Mouse (Mus musculus): ENCODE data around the gene Uvrag. TPM values are rescaled to one million over a fixed set of nuclear protein-coding genes. Genes with fewer than 3 reads are reported as not detected.

Gene Uvrag
- total and polyA plus RNA-seq, 3 experiments: 15.0 to 19.5 TPM; not detected in 1

GRCm38 (mm10) chr7:98970721-98971120 lies 170.2 kb downstream of the Uvrag start:
- no peak for DNase-seq (ENCODE audit: low read depth, low spot score)
- Histone ChIP-seq H3K27ac (ENCODE audit: control insufficient read depth, low read depth, low read length) (no peak overlapping the region), H3K9me3 (replicated peaks; ENCODE audit: insufficient read depth, low read length) (no peaks in the 10 kb centered on the region), H3K27me3 (ENCODE audit: control insufficient read depth in 1 of 2, insufficient read depth in 2 of 2, low read length in 2 of 2) (no peaks in the 10 kb centered on the region), H3K79me2 (ENCODE audit: control insufficient read depth, insufficient read depth, low read length, poor library complexity) (no peaks in the 10 kb centered on the region), H3K36me3 (ENCODE audit: control insufficient read depth in 1 of 2, insufficient read depth in 2 of 2, low read length in 2 of 2) (no peaks in the 10 kb centered on the region; a peak in 1 of 4 replicates), H3K9ac (ENCODE audit: control insufficient read depth, low read depth, low read length, poor library complexity, severe bottlenecking) (no peak overlapping the region), H3K4me1 (ENCODE audit: control insufficient read depth in 1 of 2, insufficient read depth in 2 of 2, low read length in 2 of 2) (no peaks in the 10 kb centered on the region), H3K4me3 (ENCODE audit: control insufficient read depth in 1 of 2, insufficient read depth in 1 of 2, low read depth in 2 of 2, low read length in 2 of 2) (no peak overlapping the region)
- TF ChIP-seq CTCF (IDR thresholded peaks at IDR 0.05 in 2 of 3, conservative IDR thresholded peaks at IDR 0.05 in 1 of 3; ENCODE audit: control insufficient read depth in 1 of 3, insufficient read depth in 1 of 3, low read depth in 2 of 3, low read length in 3 of 3, poor library complexity in 1 of 3, severe bottlenecking in 1 of 3): no peak
- TF ChIP-seq GATA1 (IDR thresholded peaks at IDR 0.05; ENCODE audit: low read depth, low read length): no peak
- no peak for TF ChIP-seq MAX (IDR thresholded peaks at IDR 0.05; ENCODE audit: low read length)
- TF ChIP-seq HCFC1 (IDR thresholded peaks at IDR 0.05; ENCODE audit: low read depth, low read length): no peak
- TF ChIP-seq EP300 (IDR thresholded peaks at IDR 0.05; ENCODE audit: low read depth in 1 of 2, low read length in 2 of 2): no peak
- TF ChIP-seq ZC3H11A (IDR thresholded peaks at IDR 0.05; ENCODE audit: low read depth, low read length): no peak
- no peak for TF ChIP-seq ELF1 (IDR thresholded peaks at IDR 0.05; ENCODE audit: low read depth, low read length)
- TF ChIP-seq NRF1 (IDR thresholded peaks at IDR 0.05; ENCODE audit: insufficient read depth, low read depth, low read length, poor library complexity, severe bottlenecking): no peak
- TF ChIP-seq E2F4 (IDR thresholded peaks at IDR 0.05; ENCODE audit: borderline replicate concordance, low read depth, low read length): no peak
- no peak for TF ChIP-seq POLR2AphosphoS5 (IDR thresholded peaks at IDR 0.05; ENCODE audit: borderline replicate concordance, low read depth, low read length)
- TF ChIP-seq POLR2AphosphoS2 (IDR thresholded peaks at IDR 0.05; ENCODE audit: low read length): no peak
- no peak for TF ChIP-seq TAL1 (IDR thresholded peaks at IDR 0.05; ENCODE audit: low read length)
- TF ChIP-seq ZNF384 (IDR thresholded peaks at IDR 0.05; ENCODE audit: low read depth, low read length): no peak

- H3K27ac ChIP-seq (ENCODE audit: control insufficient read depth, low read depth, low read length): no peak overlapping the region
- no peaks in the 10 kb centered on the region for H3K4me1 ChIP-seq (ENCODE audit: control insufficient read depth in 1 of 2, insufficient read depth in 2 of 2, low read length in 2 of 2)
- no peak for TF ChIP-seq MYB (IDR thresholded peaks at IDR 0.05; ENCODE audit: low read depth, low read length)
- no peak for TF ChIP-seq POLR2A (IDR thresholded peaks at IDR 0.05; ENCODE audit: control insufficient read depth in 1 of 2, insufficient read depth in 1 of 2, low read depth in 1 of 2, low read length in 2 of 2, poor library complexity in 1 of 2)
- TF ChIP-seq RAD21 (IDR thresholded peaks at IDR 0.05; ENCODE audit: low read depth, low read length): no peak
- TF ChIP-seq E2F4 (IDR thresholded peaks at IDR 0.05; ENCODE audit: borderline replicate concordance, low read depth, low read length): no peak
- no peak for TF ChIP-seq ETS1 (IDR thresholded peaks at IDR 0.05; ENCODE audit: low read depth, low read length)
- TF ChIP-seq TBP (IDR thresholded peaks at IDR 0.05; ENCODE audit: low read depth, low read length): no peak
- TF ChIP-seq GATA1 (IDR thresholded peaks at IDR 0.05; ENCODE audit: low read depth, low read length): no peak
- TF ChIP-seq EP300 (IDR thresholded peaks at IDR 0.05; ENCODE audit: low read depth in 1 of 2, low read length in 2 of 2): no peak
- no peak for TF ChIP-seq MXI1 (IDR thresholded peaks at IDR 0.05; ENCODE audit: low read depth, low read length)
- TF ChIP-seq SMC3 (IDR thresholded peaks at IDR 0.05; ENCODE audit: low read depth, low read length): no peak
- no peak for TF ChIP-seq NRF1 (IDR thresholded peaks at IDR 0.05; ENCODE audit: insufficient read depth, low read depth, low read length, poor library complexity, severe bottlenecking)
- no peak for TF ChIP-seq MYC (IDR thresholded peaks at IDR 0.05; ENCODE audit: low read depth, low read length)
- no peak for TF ChIP-seq BHLHE40 (IDR thresholded peaks at IDR 0.05; ENCODE audit: borderline replicate concordance, low read depth, low read length)
- no peak for TF ChIP-seq GABPA (IDR thresholded peaks at IDR 0.05; ENCODE audit: low read depth, low read length)
- TF ChIP-seq HCFC1 (IDR thresholded peaks at IDR 0.05; ENCODE audit: low read depth, low read length): no peak
- TF ChIP-seq RCOR1 (IDR thresholded peaks at IDR 0.05; ENCODE audit: low read depth, low read length): no peak
- TF ChIP-seq MAZ (IDR thresholded peaks at IDR 0.05; ENCODE audit: low read depth, low read length): no peak
- no peak for TF ChIP-seq MEF2A (IDR thresholded peaks at IDR 0.05; ENCODE audit: extremely low read depth, insufficient replicate concordance, low read depth, low read length, poor library complexity, severe bottlenecking)
- no peak for TF ChIP-seq NELFE (IDR thresholded peaks at IDR 0.05; ENCODE audit: low read depth, low read length)
- TF ChIP-seq CHD2 (IDR thresholded peaks at IDR 0.05; ENCODE audit: low read length): no peak
These were observed 172.1 kb downstream of the Uvrag start for GRCm38 (mm10) chr7:98968741-98969395.

More at GRCm38 (mm10) chr7:98968741-98969395, 172.1 kb downstream of the Uvrag start:
- no peaks in the 10 kb centered on the region for H3K79me2 ChIP-seq (ENCODE audit: control insufficient read depth, insufficient read depth, low read length, poor library complexity)
- no peaks in the 10 kb centered on the region for H3K9me3 ChIP-seq (replicated peaks; ENCODE audit: insufficient read depth, low read length)
- no peaks in the 10 kb centered on the region for H3K27me3 ChIP-seq (ENCODE audit: control insufficient read depth in 1 of 2, insufficient read depth in 2 of 2, low read length in 2 of 2)
- H3K9ac ChIP-seq (ENCODE audit: control insufficient read depth, low read depth, low read length, poor library complexity, severe bottlenecking): no peak overlapping the region
- H3K36me3 ChIP-seq (ENCODE audit: control insufficient read depth in 1 of 2, insufficient read depth in 2 of 2, low read length in 2 of 2): no peaks in the 10 kb centered on the region; a peak in 1 of 4 replicates
- DNase-seq (ENCODE audit: low read depth, low spot score): no peak
- no peak overlapping the region for H3K4me3 ChIP-seq (ENCODE audit: control insufficient read depth in 1 of 2, insufficient read depth in 1 of 2, low read depth in 2 of 2, low read length in 2 of 2)
